Mouse (Mus musculus): ENCODE results near the gene Gm4631.
"Not testable (repeated sequence)": the region's sequence is repeated elsewhere in the genome, so short reads cannot be mapped to it uniquely, and the experiment has no call there.

The Gm4631 gene

DNA sequence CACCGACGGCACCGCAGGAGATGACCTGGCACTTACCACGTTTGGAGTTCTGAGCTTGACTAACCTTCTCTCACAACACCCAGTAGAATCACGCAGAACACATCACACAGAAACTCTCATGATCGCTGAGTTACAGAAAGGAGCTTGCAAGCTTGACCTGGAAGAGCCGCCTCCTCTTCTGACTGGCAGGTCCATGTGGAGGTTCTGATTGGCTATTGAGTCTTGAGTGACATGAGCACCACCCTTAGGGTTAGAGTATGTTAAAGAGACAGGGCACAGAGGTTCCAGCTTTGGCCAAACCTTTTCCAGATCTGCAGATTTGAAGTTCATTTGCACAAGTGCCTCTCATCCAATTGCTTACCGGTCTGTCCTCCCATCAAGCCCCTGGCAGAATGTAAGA is at the start of gene Gm4631:
Gene Gm4631, minus strand, starts transcription at position 101 of the 400 bp plus-strand sequence.
- not testable (repeated sequence) for DNase-seq (ENCODE audit: low spot score in 2 of 2)

DNA sequence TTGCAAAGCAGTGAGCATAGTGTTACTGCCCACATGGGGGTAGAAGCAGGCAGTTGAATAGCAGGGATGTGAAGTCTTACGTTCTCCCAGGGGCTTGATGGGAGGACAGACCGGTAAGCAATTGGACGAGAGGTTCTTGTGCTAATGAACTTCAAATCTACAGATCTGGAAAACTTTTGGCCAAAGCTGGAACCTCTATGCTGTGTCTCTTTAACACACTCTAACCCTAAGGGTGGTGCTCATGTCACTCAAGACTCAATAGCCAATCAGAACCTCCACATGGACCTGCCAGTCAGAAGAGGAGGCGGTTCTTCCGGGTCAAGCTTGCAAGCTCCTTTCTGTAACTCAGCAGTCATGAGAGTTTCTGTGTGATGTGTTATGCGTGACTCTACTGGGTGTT is 34.1 kb upstream of the Gm4631 start, which contains the start of gene Zfp968:
Gene Zfp968, plus strand, starts transcription at position 301 of the 400 bp plus-strand sequence.
- not testable (repeated sequence) for DNase-seq (ENCODE audit: low spot score in 2 of 2)

DNA sequence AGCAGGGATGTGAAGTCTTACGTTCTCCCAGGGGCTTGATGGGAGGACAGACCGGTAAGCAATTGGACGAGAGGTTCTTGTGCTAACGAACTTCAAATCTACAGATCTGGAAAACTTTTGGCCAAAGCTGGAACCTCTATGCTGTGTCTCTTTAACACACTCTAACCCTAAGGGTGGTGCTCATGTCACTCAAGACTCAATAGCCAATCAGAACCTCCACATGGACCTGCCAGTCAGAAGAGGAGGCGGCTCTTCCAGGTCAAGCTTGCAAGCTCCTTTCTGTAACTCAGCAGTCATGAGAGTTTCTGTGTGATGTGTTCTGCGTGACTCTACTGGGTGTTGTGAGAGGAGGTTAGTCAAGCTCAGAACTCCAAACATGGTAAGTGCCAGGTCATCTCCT is 63.2 kb downstream of the Gm4631 start, which contains the start of gene Gm14440:
Gene Gm14440, plus strand, starts transcription at position 301 of the 400 bp plus-strand sequence.
- DNase-seq (ENCODE audit: low spot score in 2 of 2), result not testable (repeated sequence)
